Mouse (Mus musculus): ENCODE measurements around the gene Slc22a18. TPM values are rescaled to one million over a fixed set of nuclear protein-coding genes. Genes with fewer than 3 reads are reported as not detected.

The Slc22a18 gene
- polyA plus RNA-seq, 1 experiment, result 1.2 TPM

- DNase-seq (ENCODE audit: low read depth), result peak; percentile 63
- TF ChIP-seq CTCF (IDR thresholded peaks at IDR 0.05; ENCODE audit: borderline replicate concordance, extremely low read depth, insufficient read depth, insufficient read length) (no peak), POLR2A (IDR thresholded peaks at IDR 0.05; ENCODE audit: borderline replicate concordance, extremely low read depth, insufficient read depth, insufficient read length, poor library complexity, severe bottlenecking) (no peak)
These were observed 27.7 kb upstream of the Slc22a18 start for GRCm38 (mm10) chr7:143445651-143446460.

- DNase-seq (ENCODE audit: low read depth), result no peak
- TF ChIP-seq CTCF (IDR thresholded peaks at IDR 0.05; ENCODE audit: borderline replicate concordance, extremely low read depth, insufficient read depth, insufficient read length) (no peak), POLR2A (IDR thresholded peaks at IDR 0.05; ENCODE audit: borderline replicate concordance, extremely low read depth, insufficient read depth, insufficient read length, poor library complexity, severe bottlenecking) (no peak)
These were observed 26.4 kb upstream of the Slc22a18 start for GRCm38 (mm10) chr7:143447130-143447529.

- peak; percentile 15 for DNase-seq (ENCODE audit: low read depth)
- TF ChIP-seq POLR2A (IDR thresholded peaks at IDR 0.05; ENCODE audit: borderline replicate concordance, extremely low read depth, insufficient read depth, insufficient read length, poor library complexity, severe bottlenecking) (no peak), CTCF (IDR thresholded peaks at IDR 0.05; ENCODE audit: borderline replicate concordance, extremely low read depth, insufficient read depth, insufficient read length) (no peak)
These were observed 14.6 kb upstream of the Slc22a18 start for GRCm38 (mm10) chr7:143458963-143459331.

- TF ChIP-seq CTCF (IDR thresholded peaks at IDR 0.05; ENCODE audit: borderline replicate concordance, extremely low read depth, insufficient read depth, insufficient read length) (no peak), POLR2A (IDR thresholded peaks at IDR 0.05; ENCODE audit: borderline replicate concordance, extremely low read depth, insufficient read depth, insufficient read length, poor library complexity, severe bottlenecking) (no peak)
- peak; percentile 26 for DNase-seq (ENCODE audit: low read depth)
These were observed 14.0 kb upstream of the Slc22a18 start for GRCm38 (mm10) chr7:143459332-143460211.

GRCm38 (mm10) chr7:143460217-143460834, 13.2 kb upstream of the Slc22a18 start:
- DNase-seq (ENCODE audit: low read depth), result no peak
- no peak for TF ChIP-seq CTCF (IDR thresholded peaks at IDR 0.05; ENCODE audit: borderline replicate concordance, extremely low read depth, insufficient read depth, insufficient read length)
- no peak for TF ChIP-seq POLR2A (IDR thresholded peaks at IDR 0.05; ENCODE audit: borderline replicate concordance, extremely low read depth, insufficient read depth, insufficient read length, poor library complexity, severe bottlenecking)

- peak; percentile 97 for DNase-seq (ENCODE audit: low read depth)
- TF ChIP-seq POLR2A (IDR thresholded peaks at IDR 0.05; ENCODE audit: borderline replicate concordance, extremely low read depth, insufficient read depth, insufficient read length, poor library complexity, severe bottlenecking) (peak; percentile 98), CTCF (IDR thresholded peaks at IDR 0.05; ENCODE audit: borderline replicate concordance, extremely low read depth, insufficient read depth, insufficient read length) (no peak)
These were observed 12.7 kb upstream of the Slc22a18 start, which contains the start of gene Cdkn1c for GRCm38 (mm10) chr7:143460874-143461273. Cdkn1c (minus strand) TSS chr7:143461050.

- DNase-seq (ENCODE audit: low read depth), result no peak
- 0 out of 2 replicates have a peak, but pooled peaks have one; percentile 8 for TF ChIP-seq POLR2A (IDR thresholded peaks at IDR 0.05; ENCODE audit: borderline replicate concordance, extremely low read depth, insufficient read depth, insufficient read length, poor library complexity, severe bottlenecking)
- no peak for TF ChIP-seq CTCF (IDR thresholded peaks at IDR 0.05; ENCODE audit: borderline replicate concordance, extremely low read depth, insufficient read depth, insufficient read length)
These were observed 12.2 kb upstream of the Slc22a18 start for GRCm38 (mm10) chr7:143461294-143461870.

GRCm38 (mm10) chr7:143461920-143462319, 11.6 kb upstream of the Slc22a18 start:
- DNase-seq (ENCODE audit: low read depth), result no peak

GRCm38 (mm10) chr7:143462516-143462915, 11.0 kb upstream of the Slc22a18 start:
- no peak for TF ChIP-seq CTCF (IDR thresholded peaks at IDR 0.05; ENCODE audit: borderline replicate concordance, extremely low read depth, insufficient read depth, insufficient read length)
- TF ChIP-seq POLR2A (IDR thresholded peaks at IDR 0.05; ENCODE audit: borderline replicate concordance, extremely low read depth, insufficient read depth, insufficient read length, poor library complexity, severe bottlenecking), result no peak
- no peak for DNase-seq (ENCODE audit: low read depth)

More at GRCm38 (mm10) chr7:143461920-143462319, 11.6 kb upstream of the Slc22a18 start:
- TF ChIP-seq CTCF (IDR thresholded peaks at IDR 0.05; ENCODE audit: borderline replicate concordance, extremely low read depth, insufficient read depth, insufficient read length), result no peak
- TF ChIP-seq POLR2A (IDR thresholded peaks at IDR 0.05; ENCODE audit: borderline replicate concordance, extremely low read depth, insufficient read depth, insufficient read length, poor library complexity, severe bottlenecking), result no peak

GRCm38 (mm10) chr7:143463865-143464415, 9.6 kb upstream of the Slc22a18 start:
- DNase-seq (ENCODE audit: low read depth), result peak; percentile 84
- TF ChIP-seq CTCF (IDR thresholded peaks at IDR 0.05; ENCODE audit: borderline replicate concordance, extremely low read depth, insufficient read depth, insufficient read length) (peak; percentile 90), POLR2A (IDR thresholded peaks at IDR 0.05; ENCODE audit: borderline replicate concordance, extremely low read depth, insufficient read depth, insufficient read length, poor library complexity, severe bottlenecking) (no peak)

Measured in brain, embryonic 14.5 days (tissue).